8 mouse cellular contexts compared by ENCODE assay signal in genomic region chr17:10317981-10318551, GRCm38 (mm10). TPM values are rescaled to one million over a fixed set of nuclear protein-coding genes. Genes with fewer than 3 reads are reported as not detected.
DNase-seq lines count a peak whose midpoint lies in the region; ATAC-seq and TF ChIP-seq lines count a peak whose summit lies in the region.

No protein-coding gene starts in this region.

- H3K27ac ChIP-seq in hindbrain, embryonic 15.5 days (replicated peaks): peak overlapping the region; percentile 98
- peak overlapping the region; percentile 91 for H3K27ac ChIP-seq in liver, embryonic 13.5 days
- H3K27ac ChIP-seq in testis, adult 2 months (ENCODE audit: control insufficient read depth, insufficient read depth, low read depth, low read length): peak overlapping the region; percentile 91

- H3K4me2 ChIP-seq in hindbrain, embryonic 15.5 days: peak overlapping the region; percentile 63
- H3K4me2 ChIP-seq in liver, embryonic 13.5 days: peak overlapping the region; percentile 95
- H3K4me2 ChIP-seq in myocyte (ENCODE audit: low read depth): no peak overlapping the region

- DNase-seq in layer of hippocampus, postnatal 10 days (ENCODE audit: low spot score in 2 of 2): peak; percentile 62
- no peak for DNase-seq in layer of hippocampus, adult 9-10 months (ENCODE audit: low spot score)
- DNase-seq in cerebellum, adult 8-10 months: peak; percentile 38
- peak; percentile 67 for DNase-seq in gastrocnemius, adult 18-20 months (ENCODE audit: low spot score)
- DNase-seq in liver, embryonic 13.5 days: peak; percentile 56

- H3K4me1 ChIP-seq in hindbrain, embryonic 15.5 days (replicated peaks): peaks cover 27% of the 10 kb centered on the region
- H3K4me1 ChIP-seq in liver, embryonic 13.5 days (replicated peaks): peaks cover 26% of the 10 kb centered on the region
- no peaks in the 10 kb centered on the region; the same call in 1 of the 2 replicates for H3K4me1 ChIP-seq in testis, adult 2 months (ENCODE audit: control insufficient read depth, insufficient read depth, low read length)

- ATAC-seq in hindbrain, embryonic 15.5 days (ENCODE audit: low FRiP score, low read depth): no peak
- ATAC-seq in liver, embryonic 13.5 days (ENCODE audit: low read depth): peak; percentile 52

- H3K79me2 ChIP-seq in myocyte (ENCODE audit: control insufficient read depth, insufficient read depth): peaks cover 78% of the 10 kb centered on the region

- no peaks in the 10 kb centered on the region for H3K9me3 ChIP-seq in hindbrain, embryonic 15.5 days
- no peaks in the 10 kb centered on the region for H3K9me3 ChIP-seq in liver, embryonic 13.5 days (replicated peaks)

- under 1% methylated on average over 42 of the region's 46 CpGs for WGBS in hindbrain, embryonic 15.5 days
- under 1% methylated on average over 46 of the region's 46 CpGs for whole genome bisulfite sequencing in liver, embryonic 13.5 days (ENCODE audit: insufficient replicate concordance)

- peak overlapping the region; percentile 82 for H3K4me3 ChIP-seq in hindbrain, embryonic 15.5 days
- H3K4me3 ChIP-seq in liver, embryonic 13.5 days (replicated peaks): peak overlapping the region; percentile 86
- peak overlapping the region; percentile 68 for H3K4me3 ChIP-seq in myocyte
- peak overlapping the region; percentile 91 for H3K4me3 ChIP-seq in testis, adult 2 months (ENCODE audit: control insufficient read depth, low read depth, low read length)

- no peak for TF ChIP-seq POLR2A in myocyte (IDR thresholded peaks at IDR 0.05; ENCODE audit: insufficient read length, low read depth)
- TF ChIP-seq POLR2A in testis, adult 2 months (IDR thresholded peaks at IDR 0.05; ENCODE audit: control insufficient read depth, low read depth, low read length): 0 out of 2 replicates have a peak, but pooled peaks have one; percentile 18

- peak overlapping the region; percentile 41 for H3ac ChIP-seq in myocyte (ENCODE audit: control insufficient read depth, insufficient read length)

- TF ChIP-seq CTCF in testis, adult 2 months (IDR thresholded peaks at IDR 0.05; ENCODE audit: control insufficient read depth, insufficient read depth, insufficient replicate concordance, low read depth, low read length): no peak

- H3K36me3 ChIP-seq in hindbrain, embryonic 15.5 days: no peaks in the 10 kb centered on the region
- H3K36me3 ChIP-seq in liver, embryonic 13.5 days: no peaks in the 10 kb centered on the region
- H3K36me3 ChIP-seq in myocyte (ENCODE audit: control insufficient read depth, insufficient read depth): no peaks in the 10 kb centered on the region
- H3K36me3 ChIP-seq in testis, adult 2 months (ENCODE audit: control insufficient read depth, insufficient read depth, low read length): no peaks in the 10 kb centered on the region

- H3K27me3 ChIP-seq in hindbrain, embryonic 15.5 days: no peaks in the 10 kb centered on the region
- no peaks in the 10 kb centered on the region for H3K27me3 ChIP-seq in liver, embryonic 13.5 days
- no peaks in the 10 kb centered on the region for H3K27me3 ChIP-seq in myocyte (ENCODE audit: control insufficient read depth, insufficient read depth, insufficient read length)
- H3K27me3 ChIP-seq in testis, adult 2 months (ENCODE audit: control insufficient read depth, insufficient read depth, low read length): no peaks in the 10 kb centered on the region

- peak overlapping the region; percentile 96 for H3K9ac ChIP-seq in hindbrain, embryonic 15.5 days
- peak overlapping the region; percentile 95 for H3K9ac ChIP-seq in liver, embryonic 13.5 days

TF ChIP-seq in myocyte, 11 proteins besides CTCF, POLR2A, EP300 and RAD21:
- TF ChIP-seq MYOG (IDR thresholded peaks at IDR 0.05; ENCODE audit: control insufficient read depth in 1 of 3, insufficient read depth in 1 of 3, insufficient read length in 2 of 3, low read depth in 2 of 3) (no peak), REST (IDR thresholded peaks at IDR 0.05; ENCODE audit: insufficient read depth, insufficient read length) (no peak)

RNA-seq across cellular contexts. Expression of gene Qk, which starts 1.6 kb away (rescaled TPM):
- 100 to 1,000 TPM; 376 to 390 TPM for total RNA-seq in layer of hippocampus, postnatal 10 days (2021)
- total RNA-seq in gastrocnemius, adult 18-20 months (2021): 100 to 1,000 TPM; 274 to 325 TPM
- polyA plus RNA-seq in hindbrain, embryonic 15.5 days (2015; fragmentation: Nextera tagmentation; extraction: Ambion mirVana): 45.3 and 47.2 TPM in 2 replicates
- polyA plus RNA-seq in liver, embryonic 13.5 days (2015; fragmentation: Nextera tagmentation; extraction: Ambion mirVana): 7.6 and 9.1 TPM in 2 replicates
- 85.6 TPM for polyA plus RNA-seq in myocyte (2012; fragmentation: generic; extraction: Trizol)
- polyA plus RNA-seq in testis, adult 2 months (2012; rRNA removed): 173 and 197 TPM in 2 replicates
